Mouse (Mus musculus): ENCODE results near the gene Tmem91. TPM values are rescaled to one million over a fixed set of nuclear protein-coding genes. Genes with fewer than 3 reads are reported as not detected.

The Tmem91 gene
- polyA plus RNA-seq, 1 experiment from 2014 or later = 129 TPM

DNA sequence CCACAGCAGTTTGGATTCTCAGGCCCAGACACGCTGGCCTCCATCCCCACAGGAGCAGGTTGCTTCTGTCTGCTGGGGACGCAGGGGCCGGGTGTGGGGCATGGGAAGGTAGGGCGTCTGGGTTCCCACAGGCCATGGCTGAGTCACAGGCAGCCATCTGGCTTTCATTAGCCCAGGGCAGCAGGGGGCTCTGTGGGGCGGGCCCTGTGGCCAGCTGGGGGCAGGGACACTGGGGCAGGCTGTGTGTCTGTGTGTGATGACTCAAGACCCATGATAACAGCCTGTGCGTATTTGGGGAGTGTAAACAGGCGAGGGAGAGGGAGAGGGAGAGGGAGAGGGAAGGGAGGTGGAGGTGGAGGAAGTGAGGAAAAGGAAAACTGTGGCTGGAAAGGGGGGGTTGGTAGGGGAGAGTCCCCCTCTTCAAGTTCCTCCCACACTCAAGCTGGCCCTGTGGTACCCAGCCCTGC lies 36.8 kb upstream of the Tmem91 start:
- Histone ChIP-seq H3K27ac (ENCODE audit: low read depth, low read length) (0 out of 2 replicates have a peak overlapping the region, but pooled peaks have one; percentile 29), H3K4me2 (ENCODE audit: low read length) (no peak overlapping the region), H3K9ac (ENCODE audit: low read depth, low read length) (no peak overlapping the region; the same call in 1 of the 2 replicates), H3K4me3 (ENCODE audit: low read length) (no peak overlapping the region), H3K9me3 (ENCODE audit: control insufficient read depth, low read length) (no peaks in the 10 kb centered on the region), H3K27me3 (replicated peaks; ENCODE audit: control insufficient read depth, insufficient read depth, low read length) (no peaks in the 10 kb centered on the region), H3K4me1 (ENCODE audit: control insufficient read depth, insufficient read depth, low read depth, low read length) (peaks cover 9% of the 10 kb centered on the region), H3K36me3 (ENCODE audit: control insufficient read depth, insufficient read depth, low read length) (peaks cover 32% of the 10 kb centered on the region)
- no peak for ATAC-seq
- WGBS = 27% methylated on average over 7 of the region's 7 CpGs

DNA sequence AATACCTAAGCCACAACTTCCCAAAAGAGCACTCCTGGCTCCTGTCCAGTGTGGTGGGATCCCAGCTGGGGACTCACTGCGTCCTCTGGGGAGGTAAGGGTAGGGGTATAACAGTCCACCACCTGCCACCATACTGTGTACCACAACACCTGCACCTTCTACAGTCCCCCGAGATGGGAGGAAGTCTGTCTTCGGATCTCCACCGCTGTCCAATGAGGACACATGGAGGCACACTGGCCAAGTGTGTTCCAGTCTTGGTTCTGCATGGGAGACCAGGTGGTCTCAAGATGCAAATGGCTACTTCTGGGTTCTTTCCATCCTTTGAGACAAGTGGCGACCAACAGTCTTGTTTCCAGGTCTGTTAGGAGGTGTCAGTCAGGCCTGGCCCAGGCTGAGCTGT lies 36.2 kb upstream of the Tmem91 start:
- no peak for ATAC-seq
- Histone ChIP-seq H3K4me2 (ENCODE audit: low read length) (no peak overlapping the region), H3K27ac (ENCODE audit: low read depth, low read length) (no peak overlapping the region), H3K36me3 (ENCODE audit: control insufficient read depth, insufficient read depth, low read length) (peaks cover 32% of the 10 kb centered on the region), H3K4me3 (ENCODE audit: low read length) (no peak overlapping the region), H3K4me1 (ENCODE audit: control insufficient read depth, insufficient read depth, low read depth, low read length) (peaks cover 9% of the 10 kb centered on the region), H3K9me3 (ENCODE audit: control insufficient read depth, low read length) (no peaks in the 10 kb centered on the region), H3K27me3 (replicated peaks; ENCODE audit: control insufficient read depth, insufficient read depth, low read length) (no peaks in the 10 kb centered on the region), H3K9ac (ENCODE audit: low read depth, low read length) (no peak overlapping the region)
- 74% methylated on average over 5 of the region's 5 CpGs for WGBS

- peak overlapping the region; percentile 28 for H3K9ac ChIP-seq (ENCODE audit: low read depth, low read length)
- H3K9me3 ChIP-seq (ENCODE audit: control insufficient read depth, low read length) = no peaks in the 10 kb centered on the region
- no peaks in the 10 kb centered on the region for H3K27me3 ChIP-seq (replicated peaks; ENCODE audit: control insufficient read depth, insufficient read depth, low read length)
- no peak overlapping the region for H3K27ac ChIP-seq (ENCODE audit: low read depth, low read length)
- H3K4me2 ChIP-seq (ENCODE audit: low read length) = peak overlapping the region; percentile 21
- 0% methylated on average over 4 of the region's 7 CpGs for WGBS
- H3K36me3 ChIP-seq (ENCODE audit: control insufficient read depth, insufficient read depth, low read length) = peaks cover 27% of the 10 kb centered on the region
- 0 out of 2 replicates have a peak, but pooled peaks have one; percentile 34 for ATAC-seq
- no peak overlapping the region for H3K4me3 ChIP-seq (ENCODE audit: low read length)
- H3K4me1 ChIP-seq (ENCODE audit: control insufficient read depth, insufficient read depth, low read depth, low read length) = peaks cover 9% of the 10 kb centered on the region
These were observed 35.7 kb upstream of the Tmem91 start for GRCm38 (mm10) chr7:25710519-25711130.

DNA sequence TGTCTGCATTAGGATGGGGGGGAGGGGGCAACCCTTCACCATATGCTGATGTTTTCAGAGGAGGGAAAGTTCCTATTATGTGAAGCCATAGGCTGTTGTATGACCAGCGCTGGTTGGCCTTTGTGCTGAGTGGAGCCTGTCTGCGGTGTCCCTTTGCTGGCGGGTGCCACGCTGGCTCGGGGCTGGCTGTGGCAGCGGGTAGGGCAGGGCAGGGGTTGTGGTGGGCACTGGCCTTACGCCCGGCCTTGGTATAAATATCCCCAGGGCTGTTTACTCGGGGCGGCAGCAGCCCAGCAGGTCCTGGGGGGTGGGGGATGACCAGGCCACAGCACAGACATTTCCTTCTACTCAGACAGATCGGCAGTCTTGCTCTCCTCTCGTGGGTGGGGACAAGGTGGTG lies 35.0 kb upstream of the Tmem91 start:
- Histone ChIP-seq H3K4me3 (ENCODE audit: low read length) (no peak overlapping the region), H3K27me3 (replicated peaks; ENCODE audit: control insufficient read depth, insufficient read depth, low read length) (no peaks in the 10 kb centered on the region), H3K4me2 (ENCODE audit: low read length) (peak overlapping the region; percentile 21), H3K27ac (ENCODE audit: low read depth, low read length) (no peak overlapping the region), H3K9ac (ENCODE audit: low read depth, low read length) (peak overlapping the region; percentile 28), H3K36me3 (ENCODE audit: control insufficient read depth, insufficient read depth, low read length) (peaks cover 22% of the 10 kb centered on the region), H3K4me1 (ENCODE audit: control insufficient read depth, insufficient read depth, low read depth, low read length) (peaks cover 9% of the 10 kb centered on the region), H3K9me3 (ENCODE audit: control insufficient read depth, low read length) (no peaks in the 10 kb centered on the region)
- ATAC-seq = peak; percentile 7; the same call in 1 of the 2 replicates
- WGBS = 9% methylated on average over 12 of the region's 12 CpGs

GRCm38 (mm10) chr7:25707581-25708292 lies 32.8 kb upstream of the Tmem91 start:
- WGBS = 67% methylated on average over 15 of the region's 15 CpGs
- H3K4me1 ChIP-seq (ENCODE audit: control insufficient read depth, insufficient read depth, low read depth, low read length) = peaks cover 12% of the 10 kb centered on the region
- H3K9ac ChIP-seq (ENCODE audit: low read depth, low read length) = no peak overlapping the region
- H3K36me3 ChIP-seq (ENCODE audit: control insufficient read depth, insufficient read depth, low read length) = peaks cover 5% of the 10 kb centered on the region
- H3K4me3 ChIP-seq (ENCODE audit: low read length) = no peak overlapping the region
- no peak for ATAC-seq
- no peak overlapping the region; the same call in 1 of the 2 replicates for H3K4me2 ChIP-seq (ENCODE audit: low read length)
- H3K27me3 ChIP-seq (replicated peaks; ENCODE audit: control insufficient read depth, insufficient read depth, low read length) = no peaks in the 10 kb centered on the region
- H3K9me3 ChIP-seq (ENCODE audit: control insufficient read depth, low read length) = no peaks in the 10 kb centered on the region
- H3K27ac ChIP-seq (ENCODE audit: low read depth, low read length) = no peak overlapping the region

DNA sequence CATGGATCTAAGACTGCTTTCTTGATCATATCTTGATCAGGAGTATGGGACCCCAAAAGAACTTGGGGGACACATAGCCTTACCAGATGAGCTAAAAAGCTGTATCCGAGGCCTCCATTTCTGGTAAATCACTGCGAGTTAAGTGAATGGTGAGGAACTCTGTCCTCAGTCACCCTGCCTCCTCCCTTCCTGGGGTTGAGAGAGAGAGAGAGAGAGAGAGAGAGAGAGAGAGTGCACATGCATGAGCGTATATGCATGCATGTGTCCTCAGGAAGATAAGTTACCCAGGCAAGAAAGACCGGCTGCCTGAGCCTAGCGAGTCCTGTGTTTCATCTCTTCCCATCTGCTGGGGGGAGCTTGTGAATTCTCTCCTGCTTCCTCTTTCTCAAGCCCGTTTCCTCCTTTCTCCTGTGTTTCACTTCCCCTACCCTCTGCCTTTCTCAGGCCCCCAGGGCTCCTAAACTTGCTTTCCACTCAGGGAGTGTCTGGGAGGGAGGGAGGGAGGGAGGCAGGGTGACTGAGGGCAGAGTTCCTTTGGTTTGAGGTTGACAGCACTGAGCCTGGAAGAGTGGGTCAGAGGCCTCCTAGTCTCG lies 31.7 kb upstream of the Tmem91 start:
- H3K27ac ChIP-seq (ENCODE audit: low read depth, low read length) = no peak overlapping the region
- no peak overlapping the region for H3K4me2 ChIP-seq (ENCODE audit: low read length)
- WGBS = 60% methylated on average over 7 of the region's 7 CpGs
- H3K9me3 ChIP-seq (ENCODE audit: control insufficient read depth, low read length) = no peaks in the 10 kb centered on the region
- H3K27me3 ChIP-seq (replicated peaks; ENCODE audit: control insufficient read depth, insufficient read depth, low read length) = no peaks in the 10 kb centered on the region
- no peak overlapping the region for H3K9ac ChIP-seq (ENCODE audit: low read depth, low read length)
- H3K4me3 ChIP-seq (ENCODE audit: low read length) = no peak overlapping the region
- ATAC-seq = no peak
- no peaks in the 10 kb centered on the region for H3K36me3 ChIP-seq (ENCODE audit: control insufficient read depth, insufficient read depth, low read length)
- peaks cover 12% of the 10 kb centered on the region for H3K4me1 ChIP-seq (ENCODE audit: control insufficient read depth, insufficient read depth, low read depth, low read length)

- H3K9me3 ChIP-seq (ENCODE audit: control insufficient read depth, low read length) = no peaks in the 10 kb centered on the region
- H3K27ac ChIP-seq (ENCODE audit: low read depth, low read length) = no peak overlapping the region
- no peak overlapping the region for H3K4me2 ChIP-seq (ENCODE audit: low read length)
- no peak overlapping the region for H3K4me3 ChIP-seq (ENCODE audit: low read length)
- no peak overlapping the region for H3K9ac ChIP-seq (ENCODE audit: low read depth, low read length)
- no peaks in the 10 kb centered on the region for H3K27me3 ChIP-seq (replicated peaks; ENCODE audit: control insufficient read depth, insufficient read depth, low read length)
- WGBS = 67% methylated on average over 6 of the region's 6 CpGs
- no peak for ATAC-seq
- H3K4me1 ChIP-seq (ENCODE audit: control insufficient read depth, insufficient read depth, low read depth, low read length) = peaks cover 11% of the 10 kb centered on the region
- no peaks in the 10 kb centered on the region for H3K36me3 ChIP-seq (ENCODE audit: control insufficient read depth, insufficient read depth, low read length)
These were observed 30.9 kb upstream of the Tmem91 start for GRCm38 (mm10) chr7:25705801-25706251.

DNA sequence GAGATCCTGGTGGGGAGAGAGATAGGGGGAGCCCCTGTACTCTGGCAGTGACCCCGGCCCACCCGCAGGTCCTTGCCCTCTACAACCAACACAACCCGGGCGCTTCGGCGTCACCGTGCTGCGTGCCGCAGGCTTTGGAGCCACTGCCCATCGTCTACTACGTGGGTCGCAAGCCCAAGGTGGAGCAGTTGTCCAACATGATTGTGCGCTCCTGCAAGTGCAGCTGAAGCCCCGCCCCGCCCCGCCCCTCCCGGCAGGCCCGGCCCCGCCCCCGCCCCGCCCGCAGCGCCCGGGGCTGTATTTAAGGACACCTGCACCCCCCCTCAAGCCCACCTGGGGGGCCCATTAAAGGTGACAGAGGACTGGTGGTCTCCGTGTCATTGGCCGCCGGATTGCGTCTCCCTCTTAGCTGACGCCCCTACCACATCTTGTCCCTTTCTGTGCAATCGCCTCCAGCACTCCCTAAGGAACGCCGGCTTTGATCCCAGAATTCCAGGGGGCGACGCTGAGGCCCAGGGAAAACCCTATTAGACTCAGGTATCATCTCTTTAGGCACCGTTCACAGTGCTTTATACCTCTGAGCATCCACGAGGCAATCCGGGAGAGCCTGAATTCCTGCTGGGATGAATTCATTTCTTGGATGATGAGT lies 29.9 kb upstream of the Tmem91 start:
- H3K9me3 ChIP-seq (ENCODE audit: control insufficient read depth, low read length) = no peaks in the 10 kb centered on the region
- H3K27me3 ChIP-seq (replicated peaks; ENCODE audit: control insufficient read depth, insufficient read depth, low read length) = no peaks in the 10 kb centered on the region
- H3K4me2 ChIP-seq (ENCODE audit: low read length) = peak overlapping the region; percentile 67
- peak; percentile 58 for ATAC-seq
- peak overlapping the region; percentile 60 for H3K9ac ChIP-seq (ENCODE audit: low read depth, low read length)
- H3K4me1 ChIP-seq (ENCODE audit: control insufficient read depth, insufficient read depth, low read depth, low read length) = peaks cover 3% of the 10 kb centered on the region; the same call in 1 of the 2 replicates
- no peaks in the 10 kb centered on the region for H3K36me3 ChIP-seq (ENCODE audit: control insufficient read depth, insufficient read depth, low read length)
- H3K4me3 ChIP-seq (ENCODE audit: low read length) = peak overlapping the region; percentile 41
- 7% methylated on average over 21 of the region's 37 CpGs for WGBS
- no peak overlapping the region for H3K27ac ChIP-seq (ENCODE audit: low read depth, low read length)
